Mouse (Mus musculus) lung, postnatal 0 days (tissue): ENCODE results near the gene Zic2.

Source experiments
- CTCF ChIP-seq: IDR thresholded peaks from 2 replicates; pipeline ENCODE4 v1.5.1; 2016; ENCODE audit warnings: antibody characterized with exemption, mild to moderate bottlenecking
- EP300 ChIP-seq: IDR thresholded peaks from 2 replicates; pipeline ENCODE4 v1.6.1; 2016; ENCODE audit warnings: antibody characterized with exemption, mild to moderate bottlenecking, control low read depth

- no peak for TF ChIP-seq EP300
- no peak for TF ChIP-seq CTCF
These were observed 10.5 kb downstream of the Zic2 start for GRCm38 (mm10) chr14:122485635-122486181.
